Mouse (Mus musculus): ENCODE measurements at regions not wholly inside any gene's neighbourhood (a gene's known extent, or its start where the extent isn't known, plus 50 kb on each side); places are given as distances from the start of the nearest gene placed in this dataset.

DNA sequence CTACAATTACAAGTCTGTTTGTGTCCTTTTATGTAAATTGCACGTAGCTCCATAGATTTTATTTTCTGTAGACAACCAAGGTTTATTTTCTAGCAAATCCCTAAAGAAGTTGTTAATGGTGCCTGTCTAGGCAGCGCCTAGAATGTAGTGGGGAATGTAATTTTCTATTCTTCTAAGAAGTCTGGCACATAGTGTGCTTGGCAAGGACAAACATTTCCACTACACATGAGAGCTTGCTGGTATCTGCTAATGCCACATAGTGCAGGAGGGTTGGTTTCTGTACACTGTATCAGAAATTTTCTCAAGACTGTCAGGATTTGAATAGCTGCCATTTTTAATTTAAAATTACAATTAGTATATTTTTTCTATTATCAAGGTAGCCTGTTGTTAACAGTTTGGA is 385.3 kb downstream of the Nedd1 start:
- DNase-seq (ENCODE audit: extremely low read depth, low read depth, low spot score): no peak

DNA sequence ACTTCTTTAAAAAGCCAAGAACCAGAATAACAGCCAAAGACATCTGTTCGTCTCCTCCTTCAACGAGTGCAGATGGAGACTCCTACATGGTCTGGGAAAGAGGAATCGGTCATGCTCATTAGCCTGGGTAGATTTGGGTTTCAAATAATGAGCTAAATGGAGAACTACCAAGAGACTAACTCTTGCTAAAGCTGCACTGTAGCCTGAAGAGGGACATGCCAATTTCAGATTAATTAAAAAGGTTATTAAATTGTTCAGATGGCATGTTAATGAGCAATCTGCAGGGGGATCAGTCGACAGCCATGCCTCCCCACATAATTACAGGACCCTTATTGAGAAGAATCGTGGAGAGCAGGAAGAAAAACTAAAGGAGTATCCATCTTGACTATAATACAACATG is 386.1 kb downstream of the Nedd1 start:
- DNase-seq (ENCODE audit: extremely low read depth, low read depth, low spot score): no peak

DNA sequence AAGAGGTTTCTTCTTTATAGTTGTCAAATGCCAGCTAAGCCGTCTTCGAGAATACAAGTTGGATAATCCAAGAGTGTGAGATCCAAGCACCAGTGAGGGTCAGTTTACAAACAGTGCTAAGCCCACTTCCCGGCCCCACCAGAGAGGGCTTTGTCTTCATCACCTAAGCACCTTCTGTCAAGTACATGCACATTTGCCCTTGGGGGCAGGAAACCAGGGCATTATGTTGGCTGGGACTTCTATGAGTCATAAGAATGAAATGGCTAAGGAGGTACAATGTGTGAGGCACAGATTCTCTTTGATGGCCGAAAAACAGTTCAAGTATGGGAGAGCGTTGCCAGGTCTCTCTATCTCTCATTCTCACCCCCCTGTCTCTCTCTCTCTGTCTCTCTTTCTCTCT is 387.1 kb downstream of the Nedd1 start:
- DNase-seq (ENCODE audit: extremely low read depth, low read depth, low spot score): no peak

DNA sequence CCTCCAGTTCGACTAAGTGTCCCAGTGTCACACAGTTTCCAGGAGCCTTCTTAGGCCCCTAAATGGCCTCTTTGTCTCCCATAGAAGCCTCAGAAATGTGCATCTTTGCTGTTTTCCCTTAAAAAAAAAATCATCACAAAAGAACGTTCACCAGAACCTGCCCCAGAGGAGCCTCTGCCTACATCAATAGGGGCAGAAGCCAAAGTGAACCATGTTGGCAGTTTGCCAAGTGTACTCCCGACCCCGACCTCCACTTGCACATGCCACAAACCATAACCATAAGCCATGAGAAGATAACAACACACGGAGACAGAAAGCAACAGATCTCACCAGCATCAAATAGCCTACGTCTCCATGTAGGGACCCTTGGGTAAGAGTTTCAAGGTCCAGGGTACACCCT is 388.4 kb downstream of the Nedd1 start:
- DNase-seq (ENCODE audit: extremely low read depth, low read depth, low spot score): no peak

DNA sequence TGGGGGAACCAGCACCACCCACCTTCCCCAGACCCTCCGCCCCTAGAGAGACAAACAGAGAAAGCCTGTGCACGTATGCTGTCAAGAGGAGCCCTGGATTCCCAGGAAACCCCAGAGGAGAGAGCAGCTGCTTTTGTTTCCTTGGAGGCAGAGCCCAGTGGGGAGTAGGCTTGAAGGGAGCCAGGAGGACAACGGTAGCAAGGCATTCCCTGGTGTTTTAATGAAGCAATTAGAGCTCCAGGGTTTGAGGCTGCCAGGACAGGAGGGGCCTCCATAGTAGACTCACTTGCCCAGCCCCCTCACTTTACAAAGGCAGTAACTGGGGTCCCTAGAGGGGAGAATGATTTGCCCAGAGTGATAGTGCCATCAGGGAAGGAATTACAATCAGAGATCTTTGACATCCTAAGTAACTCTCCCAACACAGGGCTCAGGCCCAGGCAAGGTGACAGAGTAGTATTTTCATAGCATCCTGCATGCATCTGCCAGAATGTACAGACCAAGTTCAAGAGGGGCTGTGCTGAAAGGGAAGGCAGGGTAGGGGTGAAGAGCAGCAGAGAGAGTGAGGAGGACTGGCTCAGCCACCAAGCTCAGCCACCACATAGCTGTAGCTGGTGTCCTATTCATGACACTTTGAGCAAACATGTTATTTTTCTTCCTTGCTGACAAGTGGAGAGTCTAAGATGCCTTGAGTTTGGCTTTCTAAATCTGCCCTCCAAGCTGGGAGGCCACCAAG is 389.0 kb downstream of the Nedd1 start:
- DNase-seq (ENCODE audit: extremely low read depth, low read depth, low spot score): no peak

DNA sequence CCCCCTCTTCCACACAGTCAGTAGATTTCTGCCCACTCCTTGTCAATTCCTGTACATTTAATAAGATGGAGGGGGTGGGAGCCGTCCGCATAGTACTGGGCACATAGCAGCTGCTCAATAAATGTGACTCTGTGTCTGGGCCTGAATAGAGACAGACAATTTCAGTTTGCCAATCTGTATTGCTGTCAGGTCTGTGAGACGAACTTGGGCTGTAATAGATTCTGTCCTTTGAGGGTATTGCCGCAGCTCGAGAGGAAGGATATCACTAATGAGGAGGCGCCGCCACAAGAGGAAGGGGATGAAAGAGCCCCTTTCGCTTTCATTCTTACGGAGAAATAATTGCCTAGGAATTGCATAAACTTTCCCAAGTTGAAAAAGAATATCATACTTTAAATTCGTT is 392.1 kb downstream of the Nedd1 start:
- DNase-seq (ENCODE audit: extremely low read depth, low read depth, low spot score): no peak

DNA sequence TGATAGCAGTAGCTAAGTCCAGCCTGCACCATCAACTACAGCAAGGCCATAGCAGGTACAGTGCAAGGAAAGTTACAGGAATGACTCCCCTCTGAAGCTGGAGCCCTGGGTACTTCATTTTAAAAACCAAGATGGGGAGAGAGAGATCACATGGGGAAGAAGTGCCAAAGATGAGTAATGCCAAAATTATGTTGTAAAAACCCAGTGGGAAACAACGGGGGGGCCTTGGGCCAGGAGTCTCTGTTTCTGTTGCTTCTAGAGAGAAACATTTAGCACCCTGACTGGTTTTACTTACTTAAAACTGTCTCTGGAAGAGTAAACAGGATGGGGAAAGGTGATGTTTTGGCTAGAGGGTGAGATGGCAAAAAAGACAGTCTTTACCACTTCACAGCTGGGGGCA is 392.6 kb downstream of the Nedd1 start:
- no peak for DNase-seq (ENCODE audit: extremely low read depth, low read depth, low spot score)

DNA sequence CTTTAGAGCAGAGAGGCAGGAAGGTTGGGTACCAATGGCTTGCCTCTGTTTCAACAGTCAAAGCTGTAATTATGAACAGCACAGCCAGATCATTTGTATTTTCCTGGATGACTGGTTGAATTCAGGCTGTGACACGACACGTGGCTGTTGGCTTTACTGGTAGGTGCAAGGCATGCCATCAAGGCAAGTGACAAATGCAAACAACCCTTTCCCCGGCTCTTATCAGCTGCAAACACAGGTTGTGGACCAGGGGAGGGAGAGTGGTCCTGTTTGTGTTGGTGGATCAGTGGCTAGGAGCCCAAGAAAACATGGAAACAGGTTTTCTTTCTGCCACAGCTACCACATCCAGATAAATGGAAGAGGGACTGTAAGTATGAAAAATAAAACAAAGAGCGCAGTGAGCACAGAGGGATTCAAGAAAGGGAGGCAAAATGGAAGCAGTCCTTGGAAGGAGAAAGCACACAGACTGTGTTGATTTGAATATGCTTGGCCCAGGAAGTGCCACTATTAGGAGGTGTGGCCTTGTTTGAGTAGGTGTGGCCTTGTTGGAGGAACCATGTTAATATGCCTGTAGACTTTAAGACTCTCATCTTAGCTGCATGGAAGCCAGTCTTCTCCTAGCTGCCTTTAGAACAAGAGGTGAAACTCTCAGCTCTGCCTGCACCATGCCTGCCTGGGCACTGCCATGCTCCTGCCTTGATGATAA is 396.8 kb downstream of the Nedd1 start:
- no peak for DNase-seq (ENCODE audit: extremely low read depth, low read depth, low spot score)

DNA sequence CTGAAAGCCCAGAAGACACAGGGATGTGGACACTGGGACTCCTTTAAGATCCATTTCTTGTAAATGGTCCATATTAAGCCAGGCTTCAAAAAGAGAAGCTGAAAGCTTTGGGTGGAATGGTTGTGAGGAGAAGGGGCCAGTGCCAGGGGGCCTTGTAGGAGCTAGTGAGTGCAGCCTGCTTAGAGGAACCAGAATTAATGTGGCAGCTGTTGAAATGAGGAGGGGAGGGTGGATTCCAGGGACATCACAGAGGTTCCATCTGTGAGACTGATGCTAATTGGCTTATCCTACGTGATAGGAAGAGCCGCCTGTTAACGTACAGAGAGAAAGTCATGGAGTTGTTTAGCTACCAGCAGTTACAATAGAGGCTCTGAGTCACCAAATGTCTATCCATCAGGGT is 407.6 kb downstream of the Nedd1 start:
- DNase-seq (ENCODE audit: extremely low read depth, low read depth, low spot score): no peak

DNA sequence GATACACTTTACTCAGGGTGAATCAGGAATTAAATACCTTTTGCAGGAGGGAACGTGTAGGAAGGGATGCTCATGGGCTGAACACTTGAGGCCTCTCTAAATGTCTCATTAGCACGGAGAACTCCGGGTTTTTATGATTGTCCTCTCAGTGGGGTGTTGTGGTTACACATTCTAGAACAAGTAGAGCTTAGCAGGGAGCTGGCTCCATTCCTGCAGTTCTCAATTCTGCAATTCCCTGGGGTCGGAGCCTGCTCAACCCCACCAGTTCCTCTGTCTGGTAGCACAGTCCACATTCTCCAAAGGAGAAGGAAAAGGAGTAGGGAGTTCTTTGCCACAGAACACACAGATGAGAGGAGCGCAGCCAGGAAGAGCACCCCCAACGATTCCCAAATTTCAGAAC is 409.9 kb downstream of the Nedd1 start:
- DNase-seq (ENCODE audit: extremely low read depth, low read depth, low spot score): no peak

DNA sequence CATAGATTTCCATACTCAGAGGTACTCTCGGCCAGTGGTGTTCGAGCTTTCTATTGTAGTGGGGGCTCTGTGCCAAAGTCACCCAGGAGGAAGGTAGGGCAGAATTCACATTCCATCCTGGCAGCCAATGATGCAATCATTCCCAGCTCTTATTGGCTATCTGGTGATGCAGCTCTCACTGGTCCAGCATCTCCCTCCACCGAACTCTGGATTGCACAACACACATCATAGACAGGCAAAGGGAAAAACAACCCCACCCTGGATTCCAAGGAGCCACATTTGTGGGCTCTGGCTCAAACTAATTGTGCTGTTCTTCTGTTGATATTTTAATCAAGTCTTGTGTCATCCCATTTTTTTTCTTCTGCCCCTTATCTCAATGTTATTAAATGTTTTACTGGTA is 413.6 kb downstream of the Nedd1 start:
- DNase-seq (ENCODE audit: extremely low read depth, low read depth, low spot score): no peak

DNA sequence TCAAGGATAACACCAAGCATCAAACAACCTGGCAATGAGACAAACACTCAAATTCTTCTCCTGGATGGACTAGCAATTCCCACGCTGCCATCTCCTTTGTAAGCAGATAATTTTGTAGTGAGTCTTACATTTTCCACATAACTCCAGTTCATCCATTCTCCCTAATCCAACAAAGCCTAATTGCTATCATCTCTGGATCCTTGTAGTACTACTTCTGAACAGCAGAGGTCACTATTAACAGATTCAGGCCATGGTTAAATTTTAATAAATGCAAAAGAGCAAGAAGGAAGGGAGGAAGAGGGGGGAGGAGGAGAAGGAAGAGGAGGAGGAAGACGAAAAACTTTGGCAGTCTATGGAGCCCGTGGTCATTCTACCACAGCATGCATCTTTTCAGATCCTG is 414.4 kb downstream of the Nedd1 start:
- DNase-seq (ENCODE audit: extremely low read depth, low read depth, low spot score): no peak

DNA sequence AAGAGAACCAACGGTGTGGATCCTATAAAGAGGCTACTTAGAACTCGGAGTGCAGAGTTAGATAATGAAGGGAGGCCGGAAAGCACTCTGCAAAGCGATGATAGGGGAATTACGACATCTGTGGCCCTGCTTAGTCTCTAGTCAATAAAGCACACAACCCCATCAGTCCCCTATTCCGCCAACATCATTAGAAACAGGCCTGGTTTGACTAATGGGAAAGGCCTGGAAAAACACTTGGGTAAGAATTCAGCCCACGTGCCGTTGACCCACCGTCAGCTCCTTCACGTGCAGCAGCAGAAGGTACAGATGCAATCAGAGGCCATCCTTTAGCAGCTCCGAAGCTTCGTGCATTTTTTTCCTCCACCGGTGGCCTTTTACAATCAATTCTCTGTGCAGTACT is 423.5 kb downstream of the Nedd1 start:
- no peak for DNase-seq (ENCODE audit: extremely low read depth, low read depth, low spot score)

DNA sequence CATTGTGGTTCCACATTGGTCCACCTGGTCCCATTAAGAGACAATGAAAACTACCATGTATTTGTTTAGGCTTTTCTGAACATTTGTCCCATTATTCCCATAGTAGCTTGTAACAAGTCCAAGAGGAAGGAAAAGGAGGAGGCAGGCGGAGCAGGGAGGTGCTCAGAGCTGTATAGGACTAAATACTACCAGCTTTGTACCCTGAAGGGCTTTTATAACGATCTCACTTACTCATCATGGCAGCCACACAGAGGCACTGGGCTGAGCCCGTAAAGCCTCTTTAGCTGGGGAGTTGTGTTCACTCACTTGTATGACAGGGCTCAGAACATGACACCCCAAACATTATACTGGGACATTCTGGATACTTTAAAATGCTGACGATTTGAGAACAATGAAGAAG is 425.4 kb downstream of the Nedd1 start:
- no peak for DNase-seq (ENCODE audit: extremely low read depth, low read depth, low spot score)

DNA sequence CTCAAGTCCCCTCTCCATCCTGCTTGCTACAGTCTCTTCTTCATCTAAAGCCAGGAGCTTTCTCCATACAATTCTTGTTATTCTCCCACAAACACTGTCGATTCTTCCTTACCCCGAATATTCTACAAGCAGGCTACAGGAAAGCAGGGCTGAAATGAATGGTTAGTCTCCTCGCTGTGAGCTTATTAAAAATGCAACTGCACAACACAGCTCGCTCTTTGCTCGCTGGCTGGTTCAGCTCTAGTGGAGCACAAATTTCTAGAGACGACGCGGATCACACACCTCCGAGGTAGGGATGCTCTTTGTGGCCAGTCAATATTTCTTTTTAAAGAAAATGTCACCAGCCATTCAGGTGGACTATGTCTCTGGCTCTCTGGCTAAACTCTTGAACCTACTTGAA is 425.9 kb downstream of the Nedd1 start:
- no peak for DNase-seq (ENCODE audit: extremely low read depth, low read depth, low spot score)

DNA sequence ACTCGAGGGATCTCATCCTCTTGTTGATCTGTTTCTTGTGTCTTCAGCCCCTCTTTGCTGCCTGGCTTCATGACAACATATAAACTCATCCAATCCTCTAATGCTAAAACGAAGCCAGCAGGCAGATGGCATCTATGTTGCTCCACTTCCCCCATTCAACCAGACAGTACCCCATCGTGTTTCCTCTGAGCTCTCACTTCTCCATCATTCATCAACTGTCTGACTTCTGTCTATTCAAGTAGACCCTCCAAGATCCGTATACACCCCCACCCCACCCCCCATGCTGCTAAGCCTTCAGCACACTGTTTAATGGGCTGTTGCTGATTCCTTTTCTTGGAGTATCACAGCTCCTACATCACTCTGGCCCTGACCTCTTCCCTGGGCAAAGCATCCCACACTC is 429.0 kb downstream of the Nedd1 start:
- no peak for DNase-seq (ENCODE audit: extremely low read depth, low read depth, low spot score)

DNA sequence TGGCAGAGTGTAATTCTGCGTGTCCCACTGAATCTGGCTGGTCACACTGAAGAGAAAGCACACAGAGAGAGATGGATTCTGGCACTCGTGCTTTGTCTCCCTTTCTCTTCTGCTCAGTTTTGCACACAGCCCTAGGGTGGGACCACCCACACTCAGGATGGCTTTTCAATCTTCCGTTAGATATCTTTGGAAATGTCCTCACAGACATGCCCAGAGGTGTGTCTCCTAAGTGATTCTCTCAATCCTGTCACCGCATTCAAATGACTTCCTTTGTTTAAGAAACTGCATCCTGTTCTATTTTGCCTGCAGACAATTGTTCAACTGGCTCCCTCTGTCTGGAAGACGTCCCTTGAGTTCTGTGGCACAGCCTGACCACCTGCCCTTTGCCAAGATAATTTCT is 433.0 kb downstream of the Nedd1 start:
- DNase-seq (ENCODE audit: extremely low read depth, low read depth, low spot score): no peak

DNA sequence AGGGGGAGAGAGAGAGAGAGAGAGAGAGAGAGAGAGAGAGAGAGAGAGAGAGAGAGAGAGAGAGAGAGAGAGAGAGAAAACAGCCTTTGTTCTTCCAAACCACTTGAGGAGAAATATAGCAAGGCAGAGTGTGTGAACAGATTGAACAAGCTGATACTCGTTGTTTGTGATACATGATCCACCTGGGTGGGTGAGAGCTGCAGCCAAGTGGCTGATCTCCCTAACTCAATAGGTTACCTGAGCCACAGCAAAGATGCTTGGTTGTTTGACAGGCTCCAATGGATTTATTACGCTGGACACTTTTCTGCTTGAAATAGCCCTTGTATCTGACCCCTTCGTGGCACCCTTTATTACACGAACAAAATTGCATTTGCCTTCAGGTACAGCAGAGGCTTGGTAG is 438.0 kb downstream of the Nedd1 start:
- DNase-seq (ENCODE audit: extremely low read depth, low read depth, low spot score): no peak

DNA sequence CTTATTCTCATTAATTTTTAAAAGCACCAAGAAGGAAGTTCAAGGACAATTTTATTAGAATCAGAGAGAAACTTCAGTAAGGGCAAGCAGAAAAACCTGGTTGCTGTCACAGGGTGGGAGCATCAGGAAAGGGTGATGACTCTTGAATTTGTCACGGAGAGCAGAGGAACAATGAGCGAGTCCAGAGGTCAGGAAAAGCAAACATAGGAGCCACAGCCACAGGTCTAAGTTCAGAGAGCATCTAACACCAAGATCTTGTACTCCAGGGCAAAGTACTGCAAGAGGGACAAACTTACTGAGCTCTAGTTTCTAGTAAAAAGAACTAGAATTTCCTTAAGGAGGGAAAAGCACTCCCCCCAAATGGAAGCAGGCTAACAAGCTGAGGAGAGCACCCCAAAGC is 444.2 kb downstream of the Nedd1 start:
- DNase-seq (ENCODE audit: extremely low read depth, low read depth, low spot score): no peak

DNA sequence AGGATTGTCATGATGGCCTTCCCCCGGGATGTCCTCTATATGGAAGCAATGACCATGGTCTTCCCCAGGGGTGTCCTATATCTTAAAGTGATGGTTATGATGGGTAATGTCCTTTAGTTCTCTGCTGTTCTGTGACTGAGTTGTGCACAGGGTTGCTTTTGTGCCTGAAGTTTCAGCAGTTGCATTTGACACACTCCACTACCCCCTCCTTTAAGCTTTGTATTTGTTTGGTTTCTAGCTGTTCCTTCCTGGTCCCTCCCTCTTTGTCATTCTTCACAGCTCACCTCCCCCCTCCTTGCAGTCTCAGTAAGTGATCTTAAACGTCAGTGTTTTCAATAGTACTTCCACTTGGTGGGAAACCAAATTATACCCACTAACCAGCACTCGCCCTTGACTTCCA is 464.4 kb downstream of the Nedd1 start:
- DNase-seq (ENCODE audit: extremely low read depth, low read depth, low spot score): no peak

DNA sequence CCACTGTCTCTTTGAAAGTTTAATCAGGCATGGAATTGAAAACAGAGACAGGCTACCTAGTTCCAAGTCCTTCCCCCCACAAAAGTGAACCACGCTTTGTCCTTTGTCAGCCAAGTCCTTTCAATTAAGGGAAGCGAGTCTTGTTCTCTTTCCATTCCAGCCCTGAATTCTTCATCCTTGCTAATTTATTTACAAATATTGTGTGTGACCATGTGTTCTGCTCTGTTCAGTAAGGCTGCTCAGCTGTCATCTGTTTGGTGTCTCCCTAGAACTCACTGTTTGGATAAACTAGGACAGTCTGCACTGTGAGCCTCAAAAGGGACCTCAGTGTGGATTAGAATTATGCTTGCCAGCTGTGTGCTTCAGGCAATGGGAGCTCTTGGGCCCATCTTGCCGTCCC is 473.6 kb downstream of the Nedd1 start:
- DNase-seq (ENCODE audit: extremely low read depth, low read depth, low spot score): no peak

DNA sequence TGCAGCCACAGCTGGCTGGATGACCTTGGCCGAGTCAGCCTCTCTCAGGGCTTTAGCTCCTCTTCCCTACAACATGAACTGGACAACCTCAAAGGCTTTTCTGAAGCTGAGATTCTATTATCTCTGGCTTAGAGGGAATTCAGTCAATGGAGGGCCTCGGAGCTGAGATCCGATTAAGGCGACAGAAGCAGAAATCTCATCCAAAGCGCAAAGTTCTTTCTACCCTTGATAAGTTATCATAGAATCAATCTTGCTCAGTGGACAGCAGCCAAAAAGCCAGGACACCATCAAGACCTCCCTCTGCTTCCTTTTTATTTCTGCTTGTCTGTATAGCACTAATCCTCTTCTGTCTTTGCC is 474.8 kb downstream of the Nedd1 start:
- DNase-seq (ENCODE audit: extremely low read depth, low read depth, low spot score): no peak
